Mouse (Mus musculus): ENCODE measurements around the gene Otop2. TPM values are rescaled to one million over a fixed set of nuclear protein-coding genes. Genes with fewer than 3 reads are reported as not detected.

The Otop2 gene
- total and polyA plus RNA-seq, 3 experiments = not detected

GRCm38 (mm10) chr11:115364136-115364535 lies 57.2 kb downstream of the Otop2 start:
- no peak for DNase-seq (ENCODE audit: extremely low read depth)
- H3K36me3 ChIP-seq (replicated peaks in 1 of 2; ENCODE audit: control insufficient read depth in 1 of 2, insufficient read depth in 1 of 2, low read length in 1 of 2) = no peaks in the 10 kb centered on the region
- H3K4me2 ChIP-seq (ENCODE audit: insufficient read depth, low read depth, poor library complexity, severe bottlenecking) = no peak overlapping the region
- peaks cover 96% of the 10 kb centered on the region for H3K27me3 ChIP-seq (replicated peaks)
- H3K4me3 ChIP-seq (replicated peaks in 1 of 3; ENCODE audit: low read depth in 2 of 3, low read length in 2 of 3, poor library complexity in 1 of 3) = no peak overlapping the region
- H3K9me3 ChIP-seq (replicated peaks; ENCODE audit: low read length) = no peaks in the 10 kb centered on the region
- TF ChIP-seq RCOR1 (conservative IDR thresholded peaks at IDR 0.05; ENCODE audit: low read depth, low read length) (no peak), TCF12 (IDR thresholded peaks at IDR 0.05; ENCODE audit: low read depth, low read length) (no peak), EP300 (IDR thresholded peaks at IDR 0.05; ENCODE audit: low read length) (no peak), HCFC1 (IDR thresholded peaks at IDR 0.05; ENCODE audit: low read depth, low read length) (no peak), MEF2A (IDR thresholded peaks at IDR 0.05; ENCODE audit: borderline replicate concordance, low read depth, low read length) (no peak), ZC3H11A (IDR thresholded peaks at IDR 0.05; ENCODE audit: low read depth, low read length) (no peak), SMC3 (IDR thresholded peaks at IDR 0.05; ENCODE audit: low read depth, low read length) (no peak), MAFK (IDR thresholded peaks at IDR 0.05; ENCODE audit: insufficient replicate concordance, low read length) (no peak)
- no peak overlapping the region for H3K27ac ChIP-seq (ENCODE audit: insufficient read depth, low read depth)
- dilution Hi-C loops (cut with MboI; ENCODE audit: extremely low pct_ligation_motif_present, extremely low pct_unique_long_range_greater_than_20kb, low sequenced_read_pairs) = no loop called here
- H3K4me1 ChIP-seq (ENCODE audit: control insufficient read depth in 1 of 2, insufficient read depth in 2 of 2) = peaks cover 4 to 8% of the 10 kb centered on the region in 2 experiments
- no peak overlapping the region for H3K9ac ChIP-seq (ENCODE audit: insufficient read depth, low read depth)
- in situ Hi-C loops (cut with MboI; ENCODE audit: low pct_ligation_motif_present, low pct_unique_long_range_greater_than_20kb, low sequenced_read_pairs) = no loop called here
- no peaks in the 10 kb centered on the region for H3K79me2 ChIP-seq (replicated peaks; ENCODE audit: control insufficient read depth, extremely low read depth, insufficient read depth, poor library complexity, severe bottlenecking)

GRCm38 (mm10) chr11:115366039-115366705 lies 59.2 kb downstream of the Otop2 start:
- TF ChIP-seq BHLHE40 (IDR thresholded peaks at IDR 0.05; ENCODE audit: low read depth, low read length) = no peak
- no peak for TF ChIP-seq SMC3 (IDR thresholded peaks at IDR 0.05; ENCODE audit: low read depth, low read length)
- no peak for TF ChIP-seq MAZ (IDR thresholded peaks at IDR 0.05; ENCODE audit: low read depth, low read length)
- TF ChIP-seq RAD21 (IDR thresholded peaks at IDR 0.05; ENCODE audit: low read depth, low read length) = no peak
- TF ChIP-seq GABPA (IDR thresholded peaks at IDR 0.05; ENCODE audit: insufficient replicate concordance, low read depth, low read length) = no peak
- no peak for TF ChIP-seq CHD1 (IDR thresholded peaks at IDR 0.05; ENCODE audit: low read depth, low read length)
- TF ChIP-seq USF1 (IDR thresholded peaks at IDR 0.05; ENCODE audit: low read depth, low read length) = no peak
- TF ChIP-seq CHD2 (IDR thresholded peaks at IDR 0.05; ENCODE audit: low read length) = no peak
- no peak for TF ChIP-seq TCF12 (IDR thresholded peaks at IDR 0.05; ENCODE audit: low read depth, low read length)
- TF ChIP-seq HCFC1 (IDR thresholded peaks at IDR 0.05; ENCODE audit: low read depth, low read length) = no peak
- no peak for TF ChIP-seq EP300 (IDR thresholded peaks at IDR 0.05; ENCODE audit: low read length)
- TF ChIP-seq USF2 (conservative IDR thresholded peaks at IDR 0.05; ENCODE audit: low read depth, low read length) = no peak
- Histone ChIP-seq H3K27me3 (replicated peaks) (peaks cover 98% of the 10 kb centered on the region), H3K27ac (ENCODE audit: insufficient read depth, low read depth) (no peak overlapping the region), H3K4me1 (ENCODE audit: control insufficient read depth in 1 of 2, insufficient read depth in 2 of 2) (peaks cover 4 to 8% of the 10 kb centered on the region in 2 experiments), H3K79me2 (replicated peaks; ENCODE audit: control insufficient read depth, extremely low read depth, insufficient read depth, poor library complexity, severe bottlenecking) (no peaks in the 10 kb centered on the region), H3K4me2 (ENCODE audit: insufficient read depth, low read depth, poor library complexity, severe bottlenecking) (no peak overlapping the region), H3K36me3 (replicated peaks in 1 of 2; ENCODE audit: control insufficient read depth in 1 of 2, insufficient read depth in 1 of 2, low read length in 1 of 2) (no peaks in the 10 kb centered on the region), H3K4me3 (replicated peaks in 1 of 3; ENCODE audit: low read depth in 2 of 3, low read length in 2 of 3, poor library complexity in 1 of 3) (no peak overlapping the region), H3K9ac (ENCODE audit: insufficient read depth, low read depth) (no peak overlapping the region), H3K9me3 (replicated peaks; ENCODE audit: low read length) (no peaks in the 10 kb centered on the region)
- in situ Hi-C loops (cut with MboI; ENCODE audit: low pct_ligation_motif_present, low pct_unique_long_range_greater_than_20kb, low sequenced_read_pairs) (no loop called here), dilution Hi-C loops (cut with MboI; ENCODE audit: extremely low pct_ligation_motif_present, extremely low pct_unique_long_range_greater_than_20kb, low sequenced_read_pairs) (no loop called here)
- DNase-seq (ENCODE audit: extremely low read depth) = no peak

Data from CH12.LX (cell line).